Mouse (Mus musculus): ENCODE measurements around the gene Casp4. TPM values are rescaled to one million over a fixed set of nuclear protein-coding genes. Genes with fewer than 3 reads are reported as not detected.
A peak's percentile ranks its signal among the peaks of the same experiment; 100 is the strongest.

The Casp4 gene
- total and polyA plus RNA-seq, 2 experiments from 2014 or later: 0.63 TPM; not detected in 1

DNA sequence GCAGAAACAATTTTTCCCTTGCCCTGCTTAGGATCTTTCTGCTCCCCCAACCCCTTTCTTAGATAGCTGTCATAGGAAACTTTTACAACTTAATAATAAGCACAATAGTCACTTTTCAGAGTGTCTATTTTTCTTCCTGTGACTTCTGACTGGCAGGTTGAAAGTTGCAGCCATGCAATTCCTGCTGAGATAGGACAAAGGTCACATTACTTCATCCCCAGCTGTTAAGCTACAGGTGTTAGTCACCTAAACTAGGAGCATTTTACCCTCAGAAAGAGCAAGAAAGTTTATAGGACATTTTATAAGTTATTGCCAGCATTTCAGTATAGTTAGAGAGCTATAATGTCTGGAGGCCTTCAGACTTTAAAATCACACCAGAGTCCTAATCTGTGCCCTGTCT, 22.0 kb upstream of the Casp4 start:
- H3K27ac ChIP-seq (ENCODE audit: low read depth, low read length): no peak overlapping the region
- ATAC-seq (ENCODE audit: low FRiP score): no peak
- no peaks in the 10 kb centered on the region for H3K36me3 ChIP-seq (ENCODE audit: insufficient read depth, low read length)
- H3K4me1 ChIP-seq (ENCODE audit: insufficient read depth, low read length): no peaks in the 10 kb centered on the region
- H3K4me2 ChIP-seq (ENCODE audit: low read depth, low read length, poor library complexity, severe bottlenecking): no peak overlapping the region
- no peaks in the 10 kb centered on the region for H3K27me3 ChIP-seq (ENCODE audit: insufficient read depth, low read length)
- H3K9me3 ChIP-seq (ENCODE audit: low read length): no peaks in the 10 kb centered on the region
- no peak for TF ChIP-seq CTCF (IDR thresholded peaks at IDR 0.05)
- no peak overlapping the region for H3K4me3 ChIP-seq (ENCODE audit: low read depth, low read length)
- DNase-seq (ENCODE audit: low spot score): no peak
- no peak overlapping the region for H3K9ac ChIP-seq (replicated peaks; ENCODE audit: low read length, poor library complexity, severe bottlenecking)

DNA sequence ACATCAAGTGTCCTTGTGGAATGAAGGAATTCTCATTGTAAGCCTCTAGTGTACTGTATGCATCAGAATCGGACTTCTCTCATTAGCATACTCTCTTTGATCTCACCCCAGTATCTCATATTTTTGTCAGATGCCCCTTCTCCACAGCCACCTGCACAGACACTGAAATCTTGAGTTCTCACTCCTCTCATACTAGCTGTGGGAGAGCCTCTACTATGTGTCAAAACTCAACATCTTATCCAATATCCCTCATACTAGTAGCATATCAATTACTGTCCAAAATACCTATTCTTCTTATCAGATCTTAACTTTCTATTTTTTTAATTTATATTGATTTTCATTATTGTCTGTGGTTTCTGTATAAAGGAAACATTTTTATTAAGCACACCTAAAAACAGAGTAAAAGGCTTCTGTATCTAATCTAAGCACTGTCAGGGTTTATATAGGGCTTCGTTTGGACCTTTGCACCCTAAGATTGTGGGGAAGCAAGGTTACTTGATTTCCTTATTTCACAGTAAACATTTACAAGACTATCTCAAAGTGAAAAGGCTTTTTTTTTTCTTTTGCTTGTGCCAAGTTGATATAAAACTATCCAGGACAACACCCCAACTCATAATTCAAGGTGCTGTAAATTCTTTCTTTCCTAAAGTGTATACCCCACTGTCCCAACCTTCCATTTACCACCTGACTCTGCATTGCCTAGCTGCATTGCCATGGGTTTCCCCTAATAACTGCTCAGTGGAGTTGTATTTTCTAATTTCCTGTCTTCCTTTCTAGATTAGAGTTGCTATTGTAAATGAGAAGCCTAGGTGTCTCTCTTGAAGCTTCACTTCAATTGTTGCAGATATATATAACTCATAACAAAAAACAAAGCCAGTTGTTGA, 12.0 kb upstream of the Casp4 start:
- H3K9ac ChIP-seq (replicated peaks; ENCODE audit: low read length, poor library complexity, severe bottlenecking): no peak overlapping the region
- no peak overlapping the region for H3K27ac ChIP-seq (ENCODE audit: low read depth, low read length)
- H3K9me3 ChIP-seq (ENCODE audit: low read length): no peaks in the 10 kb centered on the region
- WGBS: 73% methylated on average over 2 of the region's 2 CpGs
- H3K4me3 ChIP-seq (ENCODE audit: low read depth, low read length): no peak overlapping the region
- no peaks in the 10 kb centered on the region for H3K27me3 ChIP-seq (ENCODE audit: insufficient read depth, low read length)
- no peaks in the 10 kb centered on the region for H3K4me1 ChIP-seq (ENCODE audit: insufficient read depth, low read length)
- DNase-seq (ENCODE audit: low spot score) (no peak), ATAC-seq (ENCODE audit: low FRiP score) (0 out of 2 replicates have a peak, but pooled peaks have one; percentile 10)
- H3K36me3 ChIP-seq (ENCODE audit: insufficient read depth, low read length): no peaks in the 10 kb centered on the region
- no peak for TF ChIP-seq CTCF (IDR thresholded peaks at IDR 0.05)
- H3K4me2 ChIP-seq (ENCODE audit: low read depth, low read length, poor library complexity, severe bottlenecking): no peak overlapping the region

DNA sequence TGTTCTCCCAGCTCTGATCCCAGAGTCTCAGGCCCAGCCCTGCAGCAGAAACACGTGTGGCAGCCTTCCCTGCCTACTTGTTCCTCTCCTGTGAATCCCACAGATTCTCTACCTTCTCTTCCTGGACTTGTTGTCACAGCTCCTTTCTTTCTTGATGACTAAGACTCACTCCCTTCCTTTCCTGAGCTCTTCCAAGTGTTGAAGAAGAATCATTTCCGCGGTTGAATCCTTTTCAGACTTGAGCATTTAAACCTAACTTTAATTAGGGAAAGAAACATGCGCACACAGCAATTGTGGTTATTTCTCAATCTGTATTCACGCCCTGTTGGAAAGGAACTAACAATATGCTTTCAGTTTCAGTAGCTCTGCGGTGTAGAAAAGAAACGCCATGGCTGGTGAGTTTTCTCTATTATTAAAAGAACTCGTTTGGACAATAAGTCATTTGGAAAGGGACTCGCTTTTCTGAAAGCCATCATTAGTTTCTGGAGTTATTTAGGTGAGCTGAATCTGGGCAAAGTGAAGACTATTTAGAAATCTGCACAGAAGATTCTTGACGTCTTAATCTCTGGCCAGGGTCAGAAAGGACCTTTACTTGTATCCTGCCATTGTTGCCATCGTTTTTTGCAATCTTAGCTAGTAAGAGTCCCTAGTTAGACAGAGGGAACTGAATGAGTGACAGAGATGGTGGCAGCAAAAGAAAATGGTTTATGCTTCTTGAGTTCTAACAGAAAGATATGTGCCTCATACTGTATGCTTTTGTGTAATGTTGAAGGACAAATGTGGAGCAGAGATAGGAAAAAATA, 10.1 kb upstream of the Casp4 start, which contains the start of gene Casp1:
Gene Casp1 (plus strand): TSS at position 189 of the 803 bp plus-strand sequence.
- no peak for TF ChIP-seq CTCF (IDR thresholded peaks at IDR 0.05)
- no peaks in the 10 kb centered on the region for H3K36me3 ChIP-seq (ENCODE audit: insufficient read depth, low read length)
- DNase-seq (ENCODE audit: low spot score) (peak; percentile 2), ATAC-seq (ENCODE audit: low FRiP score) (no peak)
- H3K27ac ChIP-seq (ENCODE audit: low read depth, low read length): no peak within 1 kb of the TSS
- H3K4me3 ChIP-seq (ENCODE audit: low read depth, low read length): no peak within 1 kb of the TSS
- H3K9me3 ChIP-seq (ENCODE audit: low read length): no peaks in the 10 kb centered on the region
- H3K9ac ChIP-seq (replicated peaks; ENCODE audit: low read length, poor library complexity, severe bottlenecking): no peak within 1 kb of the TSS
- H3K27me3 ChIP-seq (ENCODE audit: insufficient read depth, low read length): no peaks in the 10 kb centered on the region
- 71% methylated on average over 11 of the region's 11 CpGs for whole genome bisulfite sequencing
- H3K4me2 ChIP-seq (ENCODE audit: low read depth, low read length, poor library complexity, severe bottlenecking): no peak within 1 kb of the TSS
- H3K4me1 ChIP-seq (ENCODE audit: insufficient read depth, low read length): no peaks in the 10 kb centered on the region

DNA sequence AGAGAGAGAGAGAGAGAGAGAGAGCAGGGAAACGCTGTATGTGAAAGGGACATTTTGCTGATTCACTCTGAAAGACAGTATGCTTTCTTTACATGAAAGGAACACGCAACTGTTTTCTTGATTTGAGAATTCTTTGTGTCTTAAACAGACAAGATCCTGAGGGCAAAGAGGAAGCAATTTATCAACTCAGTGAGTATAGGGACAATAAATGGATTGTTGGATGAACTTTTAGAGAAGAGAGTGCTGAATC, 9.6 kb upstream of the Casp4 start:
- Histone ChIP-seq H3K27me3 (ENCODE audit: insufficient read depth, low read length) (no peaks in the 10 kb centered on the region), H3K4me1 (ENCODE audit: insufficient read depth, low read length) (no peaks in the 10 kb centered on the region), H3K4me2 (ENCODE audit: low read depth, low read length, poor library complexity, severe bottlenecking) (no peak overlapping the region), H3K9ac (replicated peaks; ENCODE audit: low read length, poor library complexity, severe bottlenecking) (no peak overlapping the region), H3K4me3 (ENCODE audit: low read depth, low read length) (no peak overlapping the region), H3K27ac (ENCODE audit: low read depth, low read length) (no peak overlapping the region), H3K9me3 (ENCODE audit: low read length) (no peaks in the 10 kb centered on the region), H3K36me3 (ENCODE audit: insufficient read depth, low read length) (no peaks in the 10 kb centered on the region)
- 81% methylated on average over 2 of the region's 2 CpGs for WGBS
- TF ChIP-seq CTCF (IDR thresholded peaks at IDR 0.05): no peak
- ATAC-seq (ENCODE audit: low FRiP score) (no peak), DNase-seq (ENCODE audit: low spot score) (no peak)

DNA sequence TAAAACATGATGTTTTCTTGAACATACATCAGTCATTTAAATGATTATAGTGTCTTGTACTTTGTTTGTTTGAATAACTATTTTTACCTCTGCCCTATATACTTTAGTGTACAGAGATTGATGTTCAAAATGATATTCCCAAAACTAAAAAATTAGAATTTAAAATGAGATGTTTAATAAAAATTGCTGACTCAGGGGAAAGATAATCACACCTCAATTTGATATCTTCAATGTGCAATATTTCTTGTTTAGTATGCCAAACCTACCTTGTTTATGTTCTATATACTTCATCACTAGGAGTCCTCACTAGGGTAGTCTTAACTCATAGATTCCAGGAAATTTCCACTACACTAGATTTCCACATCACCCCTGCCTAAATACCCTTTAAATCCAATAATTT, 1.5 kb downstream of the Casp4 start:
- TF ChIP-seq CTCF (IDR thresholded peaks at IDR 0.05): no peak
- Histone ChIP-seq H3K27me3 (ENCODE audit: insufficient read depth, low read length) (no peaks in the 10 kb centered on the region), H3K4me3 (ENCODE audit: low read depth, low read length) (no peak overlapping the region), H3K9me3 (ENCODE audit: low read length) (no peaks in the 10 kb centered on the region), H3K4me1 (ENCODE audit: insufficient read depth, low read length) (no peaks in the 10 kb centered on the region), H3K27ac (ENCODE audit: low read depth, low read length) (no peak overlapping the region), H3K9ac (replicated peaks; ENCODE audit: low read length, poor library complexity, severe bottlenecking) (no peak overlapping the region), H3K4me2 (ENCODE audit: low read depth, low read length, poor library complexity, severe bottlenecking) (no peak overlapping the region), H3K36me3 (ENCODE audit: insufficient read depth, low read length) (no peaks in the 10 kb centered on the region)
- DNase-seq (ENCODE audit: low spot score): no peak
- no peak for ATAC-seq (ENCODE audit: low FRiP score)

DNA sequence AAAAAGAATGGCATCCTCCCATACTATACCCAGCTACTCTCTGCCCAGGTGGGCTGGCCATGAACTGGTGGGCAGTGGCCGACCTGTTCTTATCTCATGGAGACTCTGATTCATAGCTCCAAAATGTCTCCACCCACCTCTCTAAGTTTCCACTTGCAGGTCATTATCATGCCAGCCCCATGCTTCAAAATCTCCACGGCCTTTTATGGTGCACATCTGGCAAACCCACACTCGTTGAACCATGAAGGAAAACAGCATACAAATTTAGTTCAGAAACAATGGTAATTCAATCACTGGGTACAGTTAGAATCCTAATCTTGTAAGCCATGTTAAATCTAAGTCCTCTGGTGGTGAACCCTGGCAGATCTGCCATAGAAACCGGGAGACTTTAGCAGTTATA, 2.8 kb downstream of the Casp4 start:
- Histone ChIP-seq H3K9me3 (ENCODE audit: low read length) (no peaks in the 10 kb centered on the region), H3K36me3 (ENCODE audit: insufficient read depth, low read length) (no peaks in the 10 kb centered on the region), H3K4me2 (ENCODE audit: low read depth, low read length, poor library complexity, severe bottlenecking) (no peak overlapping the region), H3K4me3 (ENCODE audit: low read depth, low read length) (no peak overlapping the region), H3K27me3 (ENCODE audit: insufficient read depth, low read length) (no peaks in the 10 kb centered on the region), H3K9ac (replicated peaks; ENCODE audit: low read length, poor library complexity, severe bottlenecking) (no peak overlapping the region), H3K27ac (ENCODE audit: low read depth, low read length) (no peak overlapping the region), H3K4me1 (ENCODE audit: insufficient read depth, low read length) (no peaks in the 10 kb centered on the region)
- ATAC-seq (ENCODE audit: low FRiP score): no peak
- no peak for TF ChIP-seq CTCF (IDR thresholded peaks at IDR 0.05)
- 81% methylated on average over 4 of the region's 4 CpGs for WGBS
- DNase-seq (ENCODE audit: low spot score): no peak
